13 mouse cellular contexts compared by ENCODE assay signal in the genomic region with DNA sequence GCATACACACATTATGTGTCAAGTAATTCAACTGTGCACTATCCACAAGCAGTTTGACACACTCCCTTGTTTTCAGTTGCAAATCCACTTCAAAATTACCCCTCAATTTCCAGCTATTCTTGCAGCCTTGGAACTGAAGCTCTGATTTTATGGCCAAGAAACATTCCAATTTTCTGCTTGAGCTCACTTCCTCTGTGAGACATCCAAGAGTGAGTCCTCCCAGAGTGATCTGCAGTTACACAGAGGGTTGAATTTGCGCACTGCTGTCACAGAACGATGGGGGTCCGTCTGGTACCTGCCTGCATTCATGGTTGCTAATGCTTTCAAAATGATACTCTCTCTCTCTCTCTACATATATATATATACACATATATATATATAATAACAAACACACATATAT.
"Had no signal": no experiment of that assay in that cellular context is flagged by ENCODE, and none has a peak within 500 bp of the region (broad histone marks: within the 10 kb centered on the region; RNA-seq: fewer than 3 reads in every experiment).

No protein-coding gene starts in this region.

- H3K4me2 ChIP-seq: limb, embryonic 13.5 days; midbrain, embryonic 12.5 days; neural tube, embryonic 12.5 days; stomach, embryonic 15.5 days had no signal

- H3K4me1 ChIP-seq: limb, embryonic 13.5 days; midbrain, embryonic 12.5 days; neural tube, embryonic 12.5 days; stomach, embryonic 15.5 days had no signal

- H3K36me3 ChIP-seq: limb, embryonic 13.5 days; midbrain, embryonic 12.5 days; neural tube, embryonic 12.5 days; stomach, embryonic 15.5 days had no signal

- H3K27ac ChIP-seq: limb, embryonic 13.5 days; liver, embryonic 14.5 days; midbrain, embryonic 12.5 days; neural tube, embryonic 12.5 days; stomach, embryonic 15.5 days had no signal

- DNase-seq: kidney, adult 8-10 months; kidney, postnatal 25 days; layer of hippocampus, adult 9-11 months; layer of hippocampus, postnatal 36 days; lung, adult 18-20 months; right cerebral cortex, postnatal 14 days; thymus, postnatal 36 days had no signal

- H3K9me3 ChIP-seq: limb, embryonic 13.5 days; midbrain, embryonic 12.5 days; neural tube, embryonic 12.5 days; stomach, embryonic 15.5 days had no signal

- H3K9ac ChIP-seq: limb, embryonic 13.5 days; liver, embryonic 14.5 days; midbrain, embryonic 12.5 days; neural tube, embryonic 12.5 days; stomach, embryonic 15.5 days had no signal

- H3K4me3 ChIP-seq: limb, embryonic 13.5 days; midbrain, embryonic 12.5 days; myocyte; neural tube, embryonic 12.5 days; stomach, embryonic 15.5 days had no signal

- H3K27me3 ChIP-seq: limb, embryonic 13.5 days; midbrain, embryonic 12.5 days; neural tube, embryonic 12.5 days; stomach, embryonic 15.5 days had no signal
